Mouse (Mus musculus) forebrain, postnatal 0 days (tissue): Measurements from ENCODE around the gene Znhit1. TPM values are rescaled to one million over a fixed set of nuclear protein-coding genes. Genes with fewer than 3 reads are reported as not detected.

Source experiments
- ATAC-seq: fragments of 200-750 bp; cut with Nextera tagmentation; 2 replicates; pipeline ENCODE4 v1.8.0; 2017; ENCODE audit warnings: mild to moderate bottlenecking, moderate library complexity
- DNase-seq: peaks from one replicate; pipeline ENCODE4 v3.0.0-alpha.2; 2015
- H3K27ac ChIP-seq: fragments of 300-500 bp; sonication (generic); 2 replicates; pipeline ENCODE4 v1.5.1; 2014; ENCODE audit warnings: low read depth, mild to moderate bottlenecking, antibody characterized with exemption, low read length, moderate library complexity, mixed read lengths
- H3K27me3 ChIP-seq: fragments of 300-500 bp; sonication (generic); 2 replicates; pipeline ENCODE4 v1.6.1; 2014; ENCODE audit warnings: mild to moderate bottlenecking, low read length, mixed read lengths; ENCODE audit not compliant: insufficient read depth
- H3K36me3 ChIP-seq: fragments of 300-500 bp; sonication (generic); 2 replicates; pipeline ENCODE4 v1.6.1; 2014; ENCODE audit warnings: mild to moderate bottlenecking, moderate library complexity; ENCODE audit not compliant: insufficient read depth
- H3K4me1 ChIP-seq: fragments of 300-500 bp; sonication (generic); 2 replicates; pipeline ENCODE4 v1.6.1; 2014; ENCODE audit warnings: antibody characterized with exemption; ENCODE audit not compliant: insufficient read depth
- H3K4me2 ChIP-seq: fragments of 300-500 bp; sonication (generic); 2 replicates; pipeline ENCODE4 v1.6.1; 2014; ENCODE audit warnings: low read depth, mild to moderate bottlenecking, moderate library complexity
- H3K4me3 ChIP-seq: fragments of 300-500 bp; sonication (generic); 2 replicates; pipeline ENCODE4 v1.5.1; 2014; ENCODE audit warnings: low read depth, low read length, mixed read lengths
- H3K9ac ChIP-seq: fragments of 300-500 bp; sonication (generic); 2 replicates; pipeline ENCODE4 v1.6.1; 2014; ENCODE audit warnings: mild to moderate bottlenecking
- H3K9me3 ChIP-seq: fragments of 300-500 bp; sonication (generic); 2 replicates; pipeline ENCODE4 v1.6.1; 2016; ENCODE audit warnings: low read length
- CTCF ChIP-seq: sonication (generic); IDR thresholded peaks from 2 replicates; pipeline ENCODE4 v1.5.1; 2016; ENCODE audit warnings: antibody characterized with exemption, control low read depth, low read depth
- WGBS: fragments of 180-500 bp; shearing (Covaris S2); extraction: QIAGEN DNeasy Blood & Tissue Kit; methylation state at CpG from one replicate; pipeline ENCODE4 v1.1.7; 2014; 5-methylcytosine and 5-hydroxymethylcytosine counted together
- polyA plus RNA-seq: library from polyadenylated mRNA; unstranded; fragments of >200 nt; fragmentation: Nextera tagmentation; extraction: Ambion mirVana; gene quantifications from 2 replicates; pipeline ENCODE4 v1.2.1, GENCODE M21; 2015
- total RNA-seq: library from RNA; depleted of rRNA; stranded (reverse); fragments of >200 nt; gene quantifications from 2 replicates; pipeline ENCODE4 v1.2.3, GENCODE M21; 2014

Gene Znhit1
- total and polyA plus RNA-seq, 2 experiments from 2014 or later: 66.1 to 176 TPM

DNA sequence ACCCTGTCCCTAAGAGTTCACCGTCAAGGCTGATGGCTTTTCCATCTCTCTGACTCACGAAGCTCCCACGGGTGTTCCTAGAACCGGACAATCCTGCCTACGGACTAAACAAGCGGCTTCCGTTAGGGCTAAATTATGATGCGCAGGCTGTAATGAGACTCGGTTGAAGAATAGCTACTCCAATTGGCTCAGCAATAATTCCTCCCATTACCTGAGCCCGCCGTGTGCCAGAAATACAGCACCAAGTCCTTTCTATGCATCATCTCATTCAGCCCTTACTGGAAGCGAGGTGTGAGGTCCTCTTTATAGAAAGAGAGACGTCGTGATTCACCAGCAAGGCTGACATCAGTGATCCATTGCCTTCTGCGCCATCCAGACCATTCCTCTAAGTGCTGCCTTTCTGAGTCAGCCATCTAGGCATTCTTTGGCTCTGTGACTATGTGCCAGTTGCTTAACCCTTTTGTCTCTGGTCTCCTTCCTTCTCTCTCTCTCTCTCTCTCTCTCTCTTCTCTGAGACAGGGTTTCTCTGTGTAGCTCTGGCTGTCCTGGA lies 24.7 kb upstream of the Znhit1 start:
- no peak overlapping the region for H3K4me3 ChIP-seq
- H3K4me1 ChIP-seq: no peaks in the 10 kb centered on the region
- H3K9ac ChIP-seq: no peak overlapping the region
- TF ChIP-seq CTCF: no peak
- peaks cover 4% of the 10 kb centered on the region; the same call in 1 of the 2 replicates for H3K9me3 ChIP-seq
- H3K27me3 ChIP-seq: no peaks in the 10 kb centered on the region
- ATAC-seq (no peak), DNase-seq (no peak)
- H3K36me3 ChIP-seq: no peaks in the 10 kb centered on the region
- 72% methylated on average over 15 of the region's 15 CpGs for WGBS
- H3K4me2 ChIP-seq: no peak overlapping the region
- no peak overlapping the region for H3K27ac ChIP-seq

DNA sequence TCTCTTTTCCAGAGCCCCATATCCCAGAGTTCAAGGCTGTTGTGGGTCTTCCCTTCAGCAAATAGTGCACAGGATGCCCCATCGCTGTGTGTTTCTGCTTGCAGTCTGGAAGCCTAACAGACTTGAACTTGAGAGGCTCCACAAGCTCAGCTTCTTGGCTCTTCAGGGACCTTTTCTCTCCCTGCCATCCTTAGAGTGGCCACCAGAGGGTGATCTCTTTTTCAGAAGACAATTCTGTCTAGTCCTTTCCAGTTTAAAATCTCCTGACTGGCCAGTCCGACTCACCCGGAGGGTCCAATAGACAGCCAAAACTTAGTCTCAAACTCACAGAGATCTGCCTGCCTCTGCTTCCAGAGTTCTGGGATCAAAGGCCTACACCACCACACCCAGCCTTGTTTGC lies 22.2 kb upstream of the Znhit1 start:
- Histone ChIP-seq H3K4me1 (no peaks in the 10 kb centered on the region), H3K9me3 (no peaks in the 10 kb centered on the region), H3K4me3 (no peak overlapping the region), H3K9ac (no peak overlapping the region), H3K36me3 (no peaks in the 10 kb centered on the region), H3K27ac (no peak overlapping the region), H3K27me3 (no peaks in the 10 kb centered on the region), H3K4me2 (no peak overlapping the region)
- peak; percentile 71 for TF ChIP-seq CTCF
- no peak for ATAC-seq
- WGBS: 15% methylated on average over 3 of the region's 3 CpGs
- peak; percentile 61 for DNase-seq

- Histone ChIP-seq H3K27ac (no peak overlapping the region), H3K36me3 (no peaks in the 10 kb centered on the region), H3K4me3 (no peak overlapping the region), H3K9ac (no peak overlapping the region), H3K4me1 (no peaks in the 10 kb centered on the region), H3K9me3 (no peaks in the 10 kb centered on the region), H3K4me2 (no peak overlapping the region), H3K27me3 (no peaks in the 10 kb centered on the region)
- no peak for DNase-seq
- WGBS: 63% methylated on average over 8 of the region's 8 CpGs
- no peak for TF ChIP-seq CTCF
- ATAC-seq: no peak
Measured at GRCm38 (mm10) chr5:137007276-137007675, 19.5 kb upstream of the Znhit1 start.

DNA sequence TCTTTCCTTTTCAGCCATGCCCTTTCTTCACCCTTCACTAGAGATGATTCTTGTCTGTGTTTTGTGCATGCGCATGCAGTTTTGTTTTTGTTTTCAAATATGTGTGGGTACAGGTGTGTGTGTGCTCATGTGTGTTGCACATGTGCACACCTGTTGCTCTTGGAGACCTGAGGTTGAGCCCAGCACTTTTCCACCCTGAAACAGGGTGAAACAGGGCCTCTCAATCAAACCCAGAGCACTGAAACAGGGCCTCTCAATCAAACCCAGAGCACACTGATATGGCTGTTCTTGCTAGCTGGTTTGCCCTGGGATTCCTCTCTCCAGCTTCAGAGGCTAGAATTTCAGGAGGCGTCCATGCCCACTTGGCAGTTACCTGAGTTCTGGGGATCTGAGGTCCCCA lies 12.8 kb upstream of the Znhit1 start:
- H3K27me3 ChIP-seq: no peaks in the 10 kb centered on the region
- H3K27ac ChIP-seq: no peak overlapping the region
- peak; percentile 29 for DNase-seq
- no peak for TF ChIP-seq CTCF
- no peak overlapping the region for H3K9ac ChIP-seq
- no peaks in the 10 kb centered on the region for H3K9me3 ChIP-seq
- ATAC-seq: no peak
- no peaks in the 10 kb centered on the region for H3K4me1 ChIP-seq
- no peak overlapping the region for H3K4me3 ChIP-seq
- H3K4me2 ChIP-seq: no peak overlapping the region
- peaks cover 8% of the 10 kb centered on the region for H3K36me3 ChIP-seq
- WGBS: 86% methylated on average over 2 of the region's 2 CpGs

- Histone ChIP-seq H3K4me3 (no peak overlapping the region), H3K27me3 (no peaks in the 10 kb centered on the region), H3K36me3 (peaks cover 20% of the 10 kb centered on the region), H3K27ac (no peak overlapping the region), H3K4me2 (no peak overlapping the region), H3K9ac (no peak overlapping the region), H3K4me1 (no peaks in the 10 kb centered on the region), H3K9me3 (no peaks in the 10 kb centered on the region)
- DNase-seq (no peak), ATAC-seq (no peak)
- TF ChIP-seq CTCF: no peak
- WGBS: 77% methylated on average over 4 of the region's 5 CpGs
Measured at GRCm38 (mm10) chr5:136999449-136999848, 11.6 kb upstream of the Znhit1 start.

DNA sequence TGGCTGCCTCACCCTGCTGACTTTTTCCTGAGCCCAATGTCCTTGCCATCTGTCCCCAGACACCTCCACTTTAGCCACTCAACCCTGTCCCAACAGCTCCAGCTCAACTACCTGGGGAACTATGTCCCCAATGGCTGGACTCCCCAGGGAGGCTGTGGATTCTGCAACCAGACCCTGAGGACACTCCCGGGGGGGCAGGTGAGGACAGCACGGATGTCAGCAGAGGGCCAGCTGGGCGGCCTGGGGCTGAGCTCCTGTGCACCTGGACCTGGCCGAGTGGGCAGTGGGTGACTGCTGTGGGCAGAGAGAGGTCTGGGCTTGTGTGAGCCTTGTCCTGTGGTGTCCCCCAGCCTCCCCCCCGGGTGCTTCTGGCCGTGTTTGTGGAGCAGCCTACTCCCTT lies 2.0 kb upstream of the Znhit1 start:
- Histone ChIP-seq H3K9ac (no peak overlapping the region), H3K4me2 (no peak overlapping the region), H3K9me3 (no peaks in the 10 kb centered on the region), H3K27me3 (no peaks in the 10 kb centered on the region), H3K4me1 (peaks cover 3% of the 10 kb centered on the region; the same call in 1 of the 2 replicates), H3K27ac (no peak overlapping the region), H3K4me3 (no peak overlapping the region), H3K36me3 (peaks cover 61% of the 10 kb centered on the region)
- ATAC-seq: no peak
- WGBS: 92% methylated on average over 6 of the region's 6 CpGs
- no peak for DNase-seq
- TF ChIP-seq CTCF: no peak

GRCm38 (mm10) chr5:136988420-136988819 lies 599 bp upstream of the Znhit1 start:
- TF ChIP-seq CTCF: no peak
- Histone ChIP-seq H3K9me3 (no peaks in the 10 kb centered on the region), H3K9ac (peak overlapping the region; percentile 99; the same call in 1 of the 2 replicates), H3K4me3 (peak overlapping the region; percentile 98), H3K27me3 (no peaks in the 10 kb centered on the region), H3K36me3 (peaks cover 59% of the 10 kb centered on the region), H3K4me2 (peak overlapping the region; percentile 91), H3K4me1 (peaks cover 3% of the 10 kb centered on the region; the same call in 1 of the 2 replicates), H3K27ac (peak overlapping the region; percentile 96; the same call in 1 of the 2 replicates)
- DNase-seq (peak; percentile 40), ATAC-seq (no peak)
- 55% methylated on average over 7 of the region's 7 CpGs for WGBS
